Mouse (Mus musculus): ENCODE measurements around the gene Tgm7.

GRCm38 (mm10) chr2:121071871-121072270 is 37.7 kb downstream of the Tgm7 start:
- TF ChIP-seq CTCF (IDR thresholded peaks at IDR 0.05; ENCODE audit: low read depth, low read length) (no peak), POLR2A (IDR thresholded peaks at IDR 0.05; ENCODE audit: extremely low read depth, insufficient read depth, low read length) (no peak)

Data from liver, adult 2 months (tissue).